Mouse (Mus musculus) G1E (cell line): ENCODE results near the gene Ccm2l. TPM values are rescaled to one million over a fixed set of nuclear protein-coding genes. Genes with fewer than 3 reads are reported as not detected.

Experiments used
- ATAC-seq: 2 replicates; pipeline ENCODE4 v1.8.0; 2016; ENCODE audit warnings: mild to moderate bottlenecking; ENCODE audit not compliant: insufficient number of reproducible peaks, poor library complexity, low FRiP score, severe bottlenecking; ENCODE audit errors: extremely low read depth
- DNase-seq: peaks from one replicate; pipeline ENCODE4 v3.0.0; 2012; ENCODE audit warnings: low spot score
- H3K27me3 ChIP-seq: 2 replicates; pipeline ENCODE4 v1.6.1; 2012; ENCODE audit warnings: mild to moderate bottlenecking, low read length, inconsistent platforms; ENCODE audit not compliant: insufficient read depth
- H3K36me3 ChIP-seq: replicated peaks from 2 replicates; pipeline ENCODE3; 2012; ENCODE audit warnings: mild to moderate bottlenecking, inconsistent platforms
- H3K4me1 ChIP-seq: 2 replicates; pipeline ENCODE4 v1.6.1; 2012; ENCODE audit warnings: low read depth, low read length, inconsistent platforms, mixed read lengths; ENCODE audit not compliant: insufficient read depth
- H3K4me3 ChIP-seq: 2 replicates; pipeline ENCODE4 v1.5.1; 2012; ENCODE audit warnings: low read depth, mild to moderate bottlenecking, inconsistent platforms, low read length, moderate library complexity, mixed read lengths
- H3K9me3 ChIP-seq: replicated peaks from 2 replicates; pipeline ENCODE4 v1.6.1; 2012; ENCODE audit warnings: inconsistent platforms
- CTCF ChIP-seq: IDR thresholded peaks from 2 replicates; pipeline ENCODE4 v1.5.1; 2012; ENCODE audit warnings: low read depth, low read length, inconsistent platforms, mixed read lengths
- GATA1 ChIP-seq: IDR thresholded peaks from 2 replicates; pipeline ENCODE4 v1.6.1; 2012; ENCODE audit warnings: borderline replicate concordance, low read length, inconsistent platforms, mixed read lengths
- GATA2 ChIP-seq: IDR thresholded peaks from 2 replicates; pipeline ENCODE4 v1.6.1; 2012; ENCODE audit warnings: low read depth, low read length, inconsistent platforms, borderline replicate concordance
- POLR2AphosphoS5 ChIP-seq: IDR thresholded peaks from 2 replicates; pipeline ENCODE4 v1.6.1; 2012; ENCODE audit warnings: low read depth, low read length, inconsistent platforms; ENCODE audit not compliant: insufficient replicate concordance
- TAL1 ChIP-seq: conservative IDR thresholded peaks from 2 replicates; pipeline ENCODE4 v1.6.1; 2012; ENCODE audit warnings: low read depth, low read length, inconsistent platforms, mixed read lengths
- polyA plus RNA-seq: library from polyadenylated mRNA; stranded (reverse); fragments of >175 nt; gene quantifications from 2 replicates; pipeline ENCODE4 v1.2.3, GENCODE M21; 2012
- total RNA-seq, 2 experiments: library from RNA; stranded (forward) in 1 of 2; stranded (reverse) in 1 of 2; fragments of 200-1000 nt in 1 of 2; fragments of >200 nt in 1 of 2; fragmentation: Nextera tagmentation in 1 of 2; gene quantifications; 2 replicates each; pipeline ENCODE4 v1.2.3; 2014 to 2017

Gene Ccm2l
- total and polyA plus RNA-seq, 3 experiments: 0.11 TPM; not detected in 2

DNA sequence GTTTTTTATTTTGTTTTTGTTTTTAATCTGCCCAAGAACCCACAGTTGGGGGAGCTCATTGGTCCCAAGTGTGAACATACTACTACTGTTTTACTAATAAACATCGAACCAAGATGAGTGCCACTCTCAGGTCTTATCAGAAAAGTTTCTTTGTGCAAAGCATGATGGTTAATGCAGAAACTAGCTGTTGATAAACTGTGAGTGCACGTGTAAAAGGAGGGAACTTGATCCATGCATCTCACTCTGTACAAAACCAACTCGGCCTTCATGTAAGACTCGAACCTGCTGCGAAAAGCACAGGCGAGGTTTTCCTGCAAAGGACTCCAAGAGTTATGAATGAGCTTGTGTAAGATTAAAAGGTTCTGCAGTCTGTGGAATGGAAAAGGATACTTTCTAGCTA lies 53.7 kb downstream of the Ccm2l start:
- DNase-seq (no peak), ATAC-seq (no peak)
- Histone ChIP-seq H3K9me3 (no peaks in the 10 kb centered on the region), H3K36me3 (no peaks in the 10 kb centered on the region), H3K4me1 (no peaks in the 10 kb centered on the region), H3K27me3 (peaks cover 27% of the 10 kb centered on the region), H3K4me3 (no peak overlapping the region)
- no peak for TF ChIP-seq POLR2AphosphoS5
- TF ChIP-seq TAL1: no peak
- no peak for TF ChIP-seq GATA2
- TF ChIP-seq GATA1: no peak
- no peak for TF ChIP-seq CTCF

DNA sequence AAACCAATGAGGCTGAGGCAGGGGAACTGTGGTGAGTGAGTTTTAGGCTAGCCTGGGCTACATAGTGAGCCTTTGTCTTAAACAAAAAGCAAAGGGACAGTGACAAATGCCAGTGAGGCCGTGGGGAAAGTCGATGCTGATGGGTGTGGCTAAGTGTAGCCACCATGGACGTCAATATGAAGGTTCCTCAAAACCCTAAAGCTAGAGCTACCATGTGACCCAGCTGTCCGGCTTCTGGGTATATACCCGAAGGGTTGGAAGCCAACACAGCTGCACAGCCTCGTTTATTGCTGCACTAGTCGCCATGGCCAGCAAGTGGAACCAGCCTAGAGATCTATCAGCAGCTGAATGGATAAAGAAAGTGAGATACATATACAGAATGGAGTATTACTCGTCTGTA lies 54.4 kb downstream of the Ccm2l start:
- H3K4me3 ChIP-seq: no peak overlapping the region
- H3K27me3 ChIP-seq: peaks cover 25% of the 10 kb centered on the region
- no peaks in the 10 kb centered on the region for H3K36me3 ChIP-seq
- no peak for ATAC-seq
- no peaks in the 10 kb centered on the region for H3K9me3 ChIP-seq
- no peaks in the 10 kb centered on the region for H3K4me1 ChIP-seq
- DNase-seq: no peak
- TF ChIP-seq CTCF (no peak), GATA2 (no peak), GATA1 (no peak), TAL1 (no peak), POLR2AphosphoS5 (no peak)

DNA sequence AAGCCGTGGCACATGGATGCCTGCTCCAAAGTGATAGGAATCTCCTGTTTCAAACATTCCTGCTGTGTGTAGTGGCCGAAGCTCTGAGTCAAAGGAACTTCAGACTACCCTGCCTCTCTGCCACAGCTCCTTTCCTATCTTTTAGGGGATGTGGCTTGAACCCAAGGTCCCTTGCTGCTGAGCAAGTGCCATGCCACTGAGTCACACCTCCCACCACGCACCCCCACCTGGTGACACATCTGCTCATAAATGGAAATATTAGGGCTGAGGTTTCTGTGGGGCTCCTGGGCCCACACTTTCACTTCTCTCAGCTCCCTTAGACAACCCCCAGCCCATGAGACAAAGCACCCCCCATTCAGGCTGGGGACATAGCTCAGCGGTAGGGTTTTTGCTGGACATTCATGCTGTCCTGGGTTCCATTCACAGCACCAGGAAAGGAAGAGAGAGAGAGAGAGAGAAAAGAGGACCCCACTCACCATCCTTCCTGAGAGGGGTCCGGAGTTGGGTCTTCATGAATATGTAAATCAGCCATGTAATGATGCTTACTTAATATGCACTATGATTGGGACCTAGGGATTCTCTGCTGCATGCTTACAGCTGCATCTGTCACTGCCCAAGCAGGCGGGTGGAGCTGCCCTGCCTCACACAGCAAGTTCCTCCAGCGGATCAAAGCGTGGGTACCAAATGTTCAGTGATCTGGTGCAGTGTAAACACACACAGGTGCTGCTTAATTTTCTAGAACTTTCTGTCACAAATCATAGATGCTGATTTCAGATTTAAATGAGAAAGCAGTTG lies 56.3 kb downstream of the Ccm2l start:
- H3K4me3 ChIP-seq: no peak overlapping the region
- no peaks in the 10 kb centered on the region for H3K9me3 ChIP-seq
- peaks cover 26% of the 10 kb centered on the region for H3K27me3 ChIP-seq
- TF ChIP-seq GATA1: no peak
- TF ChIP-seq POLR2AphosphoS5: no peak
- no peak for TF ChIP-seq GATA2
- no peak for TF ChIP-seq CTCF
- TF ChIP-seq TAL1: no peak
- ATAC-seq (no peak), DNase-seq (no peak)
- H3K4me1 ChIP-seq: no peaks in the 10 kb centered on the region
- H3K36me3 ChIP-seq: no peaks in the 10 kb centered on the region

DNA sequence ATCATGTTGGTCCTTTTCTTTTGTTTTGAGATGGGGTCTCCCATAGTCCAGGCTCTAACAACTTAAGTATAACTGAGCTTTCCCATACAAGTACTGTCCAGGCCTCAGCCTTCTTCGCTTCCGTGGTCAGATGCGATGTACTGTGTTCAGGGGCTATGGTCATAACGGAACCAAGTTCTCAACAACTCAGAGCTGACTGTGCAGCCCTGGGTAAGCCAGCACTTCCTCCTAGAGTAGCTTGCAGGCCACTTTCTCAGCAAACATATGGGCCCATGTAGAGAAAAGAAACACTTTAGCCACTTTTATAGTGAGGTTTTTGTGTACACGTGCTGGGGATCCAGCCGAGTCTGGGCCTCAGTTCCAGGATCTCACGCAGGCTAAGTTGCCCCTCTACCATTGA lies 56.9 kb downstream of the Ccm2l start:
- ATAC-seq (no peak), DNase-seq (no peak)
- no peaks in the 10 kb centered on the region for H3K4me1 ChIP-seq
- no peaks in the 10 kb centered on the region for H3K36me3 ChIP-seq
- TF ChIP-seq POLR2AphosphoS5: no peak
- no peak for TF ChIP-seq CTCF
- no peak for TF ChIP-seq GATA1
- TF ChIP-seq TAL1: no peak
- TF ChIP-seq GATA2: no peak
- H3K27me3 ChIP-seq: peaks cover 25% of the 10 kb centered on the region
- H3K9me3 ChIP-seq: no peaks in the 10 kb centered on the region
- H3K4me3 ChIP-seq: no peak overlapping the region

DNA sequence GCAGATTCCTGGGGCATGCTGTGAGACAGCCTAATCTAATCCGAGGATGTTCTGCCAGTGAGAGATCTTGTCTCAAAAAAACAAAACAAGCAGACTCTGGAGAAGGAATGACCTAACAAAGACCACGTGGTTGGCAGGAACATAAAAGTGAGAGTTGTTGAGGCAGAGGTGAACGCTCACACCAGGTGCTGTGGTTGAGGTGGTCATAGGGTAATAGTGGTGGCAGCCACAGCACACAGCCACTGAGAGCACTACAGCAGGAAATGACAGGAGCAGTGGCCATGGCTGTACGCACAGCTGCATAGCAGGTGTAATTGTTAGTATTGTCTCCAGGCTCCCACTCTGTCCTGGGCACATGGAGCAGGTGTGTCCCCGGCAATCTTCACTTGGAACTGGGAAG lies 60.1 kb downstream of the Ccm2l start:
- Histone ChIP-seq H3K27me3 (peaks cover 40% of the 10 kb centered on the region), H3K4me1 (no peaks in the 10 kb centered on the region), H3K9me3 (no peaks in the 10 kb centered on the region), H3K36me3 (no peaks in the 10 kb centered on the region), H3K4me3 (no peak overlapping the region)
- no peak for TF ChIP-seq CTCF
- TF ChIP-seq GATA2: no peak
- TF ChIP-seq TAL1: no peak
- no peak for TF ChIP-seq POLR2AphosphoS5
- TF ChIP-seq GATA1: no peak
- DNase-seq (no peak), ATAC-seq (no peak)

DNA sequence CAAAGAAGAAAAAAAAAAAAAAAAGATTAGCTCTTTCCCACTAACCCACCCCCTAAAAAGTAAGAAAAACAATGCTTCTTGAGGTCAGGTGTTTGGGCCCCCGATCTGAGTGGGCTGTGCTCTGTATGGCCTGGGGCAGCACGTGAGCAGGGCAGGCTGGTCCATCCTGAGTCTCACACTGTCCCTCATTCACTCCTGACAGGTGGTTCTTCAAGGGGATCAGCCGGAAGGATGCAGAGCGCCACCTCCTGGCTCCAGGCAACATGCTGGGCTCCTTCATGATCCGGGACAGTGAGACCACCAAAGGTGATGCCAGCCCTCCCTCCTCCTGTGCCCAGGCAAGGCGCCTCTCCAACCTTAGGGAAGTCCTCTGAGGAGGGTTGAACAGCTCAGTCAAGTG lies 65.3 kb downstream of the Ccm2l start:
- no peak for ATAC-seq
- no peaks in the 10 kb centered on the region for H3K9me3 ChIP-seq
- H3K4me1 ChIP-seq: no peaks in the 10 kb centered on the region
- no peak for DNase-seq
- no peak overlapping the region for H3K4me3 ChIP-seq
- no peaks in the 10 kb centered on the region for H3K36me3 ChIP-seq
- H3K27me3 ChIP-seq: peaks cover 46% of the 10 kb centered on the region
- TF ChIP-seq POLR2AphosphoS5 (no peak), TAL1 (no peak), GATA2 (no peak), CTCF (no peak), GATA1 (no peak)

Other genes starting within 250 kb of the Ccm2l start
- gene Bcl2l1, start 234.2 kb upstream of the Ccm2l start, total RNA-seq (2014; fragmentation: Nextera tagmentation): 35.2 and 79.6 TPM in 2 replicates
- 27.0 and 31.6 TPM in 2 replicates for gene Bcl2l1, start 234.2 kb upstream of the Ccm2l start, total RNA-seq (2017)
- 63.3 and 82.7 TPM in 2 replicates for gene Bcl2l1, start 234.2 kb upstream of the Ccm2l start, polyA plus RNA-seq
- gene Tpx2, start 218.0 kb upstream of the Ccm2l start, total RNA-seq (2014; fragmentation: Nextera tagmentation): 257 and 315 TPM in 2 replicates
- 119 and 142 TPM in 2 replicates for gene Tpx2, start 218.0 kb upstream of the Ccm2l start, total RNA-seq (2017)
- gene Tpx2, start 218.0 kb upstream of the Ccm2l start, polyA plus RNA-seq: 11.7 and 16.7 TPM in 2 replicates
- gene Mylk2, start 154.6 kb upstream of the Ccm2l start, total RNA-seq (2014; fragmentation: Nextera tagmentation): not detected in 2 replicates
- gene Mylk2, start 154.6 kb upstream of the Ccm2l start, total RNA-seq (2017): 0.11 TPM in 1 of 2 replicates, not detected in the other
- gene Mylk2, start 154.6 kb upstream of the Ccm2l start, polyA plus RNA-seq: not detected in 2 replicates
- gene Foxs1, start 132.7 kb upstream of the Ccm2l start, total RNA-seq (2014; fragmentation: Nextera tagmentation): not detected in 2 replicates
- not detected in 2 replicates for gene Foxs1, start 132.7 kb upstream of the Ccm2l start, total RNA-seq (2017)
- gene Foxs1, start 132.7 kb upstream of the Ccm2l start, polyA plus RNA-seq: not detected in 2 replicates
- not detected in 2 replicates for gene Dusp15, start 114.3 kb upstream of the Ccm2l start, total RNA-seq (2014; fragmentation: Nextera tagmentation)
- 0.11 TPM in 1 of 2 replicates, not detected in the other for gene Dusp15, start 114.3 kb upstream of the Ccm2l start, total RNA-seq (2017)
- gene Dusp15, start 114.3 kb upstream of the Ccm2l start, polyA plus RNA-seq: not detected in 2 replicates
- gene Ttll9, start 103.5 kb upstream of the Ccm2l start, total RNA-seq (2014; fragmentation: Nextera tagmentation): not detected in 2 replicates
- gene Ttll9, start 103.5 kb upstream of the Ccm2l start, total RNA-seq (2017): not detected in 2 replicates
- gene Ttll9, start 103.5 kb upstream of the Ccm2l start, polyA plus RNA-seq: not detected in 2 replicates
- gene Pdrg1, start 50.5 kb upstream of the Ccm2l start, total RNA-seq (2014; fragmentation: Nextera tagmentation): 42.2 and 49.4 TPM in 2 replicates
- gene Pdrg1, start 50.5 kb upstream of the Ccm2l start, total RNA-seq (2017): 142 and 154 TPM in 2 replicates
- gene Pdrg1, start 50.5 kb upstream of the Ccm2l start, polyA plus RNA-seq: 49.4 and 63.4 TPM in 2 replicates
- not detected in 2 replicates for gene Xkr7, start 34.1 kb upstream of the Ccm2l start, total RNA-seq (2014; fragmentation: Nextera tagmentation)
- gene Xkr7, start 34.1 kb upstream of the Ccm2l start, total RNA-seq (2017): 0.05 and 0.06 TPM in 2 replicates
- not detected in 2 replicates for gene Xkr7, start 34.1 kb upstream of the Ccm2l start, polyA plus RNA-seq
- not detected in 2 replicates for gene Hck, start 42.5 kb downstream of the Ccm2l start, total RNA-seq (2014; fragmentation: Nextera tagmentation)
- 0.05 TPM in 1 of 2 replicates, not detected in the other for gene Hck, start 42.5 kb downstream of the Ccm2l start, total RNA-seq (2017)
- not detected in 2 replicates for gene Hck, start 42.5 kb downstream of the Ccm2l start, polyA plus RNA-seq
- gene Tm9sf4, start 95.3 kb downstream of the Ccm2l start, total RNA-seq (2014; fragmentation: Nextera tagmentation): 90.5 and 109 TPM in 2 replicates
- gene Tm9sf4, start 95.3 kb downstream of the Ccm2l start, total RNA-seq (2017): 42.9 and 46.8 TPM in 2 replicates
- 27.9 and 35.2 TPM in 2 replicates for gene Tm9sf4, start 95.3 kb downstream of the Ccm2l start, polyA plus RNA-seq
- gene Tspyl3, start 159.5 kb downstream of the Ccm2l start, total RNA-seq (2014; fragmentation: Nextera tagmentation): 1.1 TPM in 1 of 2 replicates, not detected in the other
- 0.23 and 0.27 TPM in 2 replicates for gene Tspyl3, start 159.5 kb downstream of the Ccm2l start, total RNA-seq (2017)
- gene Tspyl3, start 159.5 kb downstream of the Ccm2l start, polyA plus RNA-seq: 0.27 and 0.32 TPM in 2 replicates
- 106 and 108 TPM in 2 replicates for gene Plagl2, start 175.5 kb downstream of the Ccm2l start, total RNA-seq (2014; fragmentation: Nextera tagmentation)
- gene Plagl2, start 175.5 kb downstream of the Ccm2l start, total RNA-seq (2017): 11.0 and 12.5 TPM in 2 replicates
- gene Plagl2, start 175.5 kb downstream of the Ccm2l start, polyA plus RNA-seq: 27.5 and 35.9 TPM in 2 replicates
- gene Pofut1, start 175.6 kb downstream of the Ccm2l start, total RNA-seq (2014; fragmentation: Nextera tagmentation): 26.5 and 33.7 TPM in 2 replicates
- 29.5 and 30.0 TPM in 2 replicates for gene Pofut1, start 175.6 kb downstream of the Ccm2l start, total RNA-seq (2017)
- gene Pofut1, start 175.6 kb downstream of the Ccm2l start, polyA plus RNA-seq: 11.2 and 12.8 TPM in 2 replicates
- 12.0 and 12.9 TPM in 2 replicates for gene Kif3b, start 225.5 kb downstream of the Ccm2l start, total RNA-seq (2014; fragmentation: Nextera tagmentation)
- gene Kif3b, start 225.5 kb downstream of the Ccm2l start, total RNA-seq (2017): 25.2 and 26.1 TPM in 2 replicates
- gene Kif3b, start 225.5 kb downstream of the Ccm2l start, polyA plus RNA-seq: 3.0 and 3.7 TPM in 2 replicates